Mouse (Mus musculus): ENCODE measurements at regions not wholly inside any gene's neighbourhood (a gene's known extent, or its start where the extent isn't known, plus 50 kb on each side); places are given as distances from the start of the nearest gene placed in this dataset.
A peak's percentile ranks its signal among the peaks of the same experiment; 100 is the strongest.

DNA sequence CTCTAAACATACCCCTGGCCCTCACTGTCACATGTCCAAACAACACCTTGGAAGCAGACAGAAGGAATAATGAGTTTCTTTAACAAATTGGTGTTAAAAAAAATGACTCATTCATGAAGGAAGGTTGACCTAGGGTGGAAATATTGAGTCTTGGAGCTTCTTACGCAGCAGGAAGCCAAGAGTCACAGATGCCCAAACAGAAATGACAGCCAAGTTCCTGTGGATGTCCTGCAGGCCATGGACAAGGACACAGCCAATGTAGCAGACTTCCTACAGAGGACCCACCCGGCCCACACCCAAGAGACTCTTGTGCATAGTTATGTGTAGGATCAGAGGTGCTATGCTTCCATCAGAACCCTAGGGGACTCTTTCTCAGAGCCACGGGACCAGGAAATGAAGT lies 136.1 kb upstream of the Gm3448 start:
- H3K9me3 ChIP-seq (ENCODE audit: control insufficient read depth) = no peaks in the 10 kb centered on the region
- TF ChIP-seq CTCF (IDR thresholded peaks at IDR 0.05; ENCODE audit: low read depth) = no peak
- H3K4me2 ChIP-seq (replicated peaks; ENCODE audit: low read depth) = no peak overlapping the region
- 80% methylated on average over 3 of the region's 3 CpGs for WGBS
- H3K4me1 ChIP-seq (replicated peaks; ENCODE audit: control insufficient read depth, insufficient read depth, low read length) = 0 out of 2 replicates have a peak, but pooled peaks cover 5% of the 10 kb centered on the region
- no peaks in the 10 kb centered on the region for H3K27me3 ChIP-seq (replicated peaks; ENCODE audit: control insufficient read depth, insufficient read depth, low read length)
- H3K9ac ChIP-seq (ENCODE audit: low read depth, low read length) = no peak overlapping the region
- no peak overlapping the region for H3K4me3 ChIP-seq (ENCODE audit: low read depth, low read length)
- no peak for ATAC-seq
- H3K36me3 ChIP-seq (ENCODE audit: control insufficient read depth, insufficient read depth) = no peaks in the 10 kb centered on the region
- no peak overlapping the region for H3K27ac ChIP-seq (ENCODE audit: low read depth, low read length)

DNA sequence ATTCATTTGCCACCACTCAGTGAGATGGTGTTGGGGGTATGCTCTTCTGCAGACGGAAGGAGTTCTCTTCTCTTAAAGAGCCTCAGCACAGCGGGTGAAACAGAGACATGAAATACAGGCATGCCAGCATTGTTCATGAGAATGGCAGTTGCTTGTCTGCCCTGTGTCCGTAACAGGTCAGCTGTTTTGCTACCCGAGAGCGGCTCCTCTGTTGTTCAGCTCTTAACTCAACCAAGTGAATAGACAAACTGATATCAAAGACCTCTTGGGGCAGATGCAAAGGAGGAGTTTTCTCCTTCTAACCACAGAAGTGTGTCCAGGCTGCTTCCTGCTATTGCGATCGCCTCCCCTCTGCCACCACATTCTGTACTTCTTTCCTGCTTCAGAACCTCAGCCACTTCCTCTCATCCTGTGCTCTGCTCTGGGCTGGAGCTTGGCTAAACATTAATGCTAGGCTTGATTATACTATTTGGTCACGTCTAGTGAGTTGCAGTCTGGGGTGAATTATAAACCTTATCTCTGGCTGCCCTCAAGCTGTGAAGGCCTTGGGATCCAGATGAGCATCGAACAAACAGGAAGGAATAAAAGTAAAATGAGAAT lies 133.1 kb upstream of the Gm3448 start:
- H3K9ac ChIP-seq (ENCODE audit: low read depth, low read length) = no peak overlapping the region
- 0 out of 2 replicates have a peak, but pooled peaks cover 5% of the 10 kb centered on the region for H3K4me1 ChIP-seq (replicated peaks; ENCODE audit: control insufficient read depth, insufficient read depth, low read length)
- no peak overlapping the region for H3K4me3 ChIP-seq (ENCODE audit: low read depth, low read length)
- H3K36me3 ChIP-seq (ENCODE audit: control insufficient read depth, insufficient read depth) = no peaks in the 10 kb centered on the region
- WGBS = 29% methylated on average over 9 of the region's 9 CpGs
- H3K4me2 ChIP-seq (replicated peaks; ENCODE audit: low read depth) = peak overlapping the region; percentile 21; the same call in 1 of the 2 replicates
- peak; percentile 79 for ATAC-seq
- TF ChIP-seq CTCF (IDR thresholded peaks at IDR 0.05; ENCODE audit: low read depth) = no peak
- no peaks in the 10 kb centered on the region for H3K27me3 ChIP-seq (replicated peaks; ENCODE audit: control insufficient read depth, insufficient read depth, low read length)
- H3K27ac ChIP-seq (ENCODE audit: low read depth, low read length) = peak overlapping the region; percentile 50
- H3K9me3 ChIP-seq (ENCODE audit: control insufficient read depth) = no peaks in the 10 kb centered on the region

DNA sequence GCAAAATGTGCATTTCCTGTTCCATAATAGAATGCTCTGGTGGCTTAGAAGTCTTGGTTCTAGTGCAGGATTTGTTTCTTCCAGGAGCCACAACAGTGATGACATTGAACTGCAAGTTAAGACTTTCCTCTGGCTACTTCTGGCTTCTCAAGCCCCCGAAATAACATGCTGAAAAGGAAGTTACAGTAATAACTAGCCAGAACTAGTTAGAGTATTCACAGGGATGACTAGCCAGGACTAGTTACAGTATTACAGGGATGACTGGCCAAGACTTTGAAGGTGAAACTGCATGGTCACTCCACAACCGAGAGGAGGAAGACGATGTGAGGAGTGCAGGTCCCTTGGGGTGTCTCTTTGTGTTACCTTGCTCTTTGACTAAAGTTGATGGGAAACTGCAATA lies 126.6 kb upstream of the Gm3448 start:
- WGBS = 90% methylated on average over 3 of the region's 3 CpGs
- no peaks in the 10 kb centered on the region for H3K4me1 ChIP-seq (replicated peaks; ENCODE audit: control insufficient read depth, insufficient read depth, low read length)
- no peak for ATAC-seq

DNA sequence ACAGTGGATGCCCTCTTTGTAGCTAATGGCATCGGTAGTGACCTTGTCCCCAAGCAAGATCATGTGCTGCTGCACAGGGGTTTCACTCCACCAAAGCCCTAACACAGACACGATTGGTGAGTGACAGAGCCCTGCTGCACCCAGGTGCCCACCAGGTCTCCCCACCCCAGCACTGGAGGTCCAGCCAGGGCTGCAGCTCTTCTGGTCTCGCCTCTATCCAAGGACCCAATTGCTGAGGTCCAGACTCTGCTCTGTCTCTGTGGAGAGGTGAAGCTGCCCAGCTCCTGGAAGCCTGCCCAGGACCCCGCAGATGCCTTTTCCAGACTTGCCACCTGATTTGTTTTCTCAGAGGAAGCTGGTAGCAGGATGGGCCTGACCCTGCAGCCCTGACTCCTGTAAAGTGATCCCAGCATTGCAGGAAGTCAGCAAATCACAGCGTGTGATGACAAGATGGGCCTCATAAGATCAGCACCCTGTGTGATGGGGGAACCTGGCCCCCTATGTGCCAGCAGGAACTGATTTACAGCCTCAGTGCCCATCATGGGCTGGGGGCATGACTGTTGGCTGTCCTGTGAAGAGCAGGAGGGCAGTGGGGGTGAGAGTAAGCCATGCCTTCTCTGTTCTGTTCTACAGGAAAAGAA lies 116.5 kb upstream of the Gm3448 start:
- no peaks in the 10 kb centered on the region for H3K4me1 ChIP-seq (replicated peaks; ENCODE audit: control insufficient read depth, insufficient read depth, low read length)
- H3K36me3 ChIP-seq (ENCODE audit: control insufficient read depth, insufficient read depth) = no peaks in the 10 kb centered on the region
- H3K27me3 ChIP-seq (replicated peaks; ENCODE audit: control insufficient read depth, insufficient read depth, low read length) = no peaks in the 10 kb centered on the region
- H3K4me3 ChIP-seq (ENCODE audit: low read depth, low read length) = no peak overlapping the region
- H3K27ac ChIP-seq (ENCODE audit: low read depth, low read length) = no peak overlapping the region
- WGBS = 74% methylated on average over 5 of the region's 5 CpGs
- no peak for TF ChIP-seq CTCF (IDR thresholded peaks at IDR 0.05; ENCODE audit: low read depth)
- no peak overlapping the region for H3K4me2 ChIP-seq (replicated peaks; ENCODE audit: low read depth)
- no peak overlapping the region for H3K9ac ChIP-seq (ENCODE audit: low read depth, low read length)
- ATAC-seq = no peak
- no peaks in the 10 kb centered on the region for H3K9me3 ChIP-seq (ENCODE audit: control insufficient read depth)

More for the DNA sequence above, 126.6 kb upstream of the Gm3448 start:
- Histone ChIP-seq H3K9ac (ENCODE audit: low read depth, low read length) (no peak overlapping the region), H3K27me3 (replicated peaks; ENCODE audit: control insufficient read depth, insufficient read depth, low read length) (no peaks in the 10 kb centered on the region), H3K36me3 (ENCODE audit: control insufficient read depth, insufficient read depth) (no peaks in the 10 kb centered on the region), H3K9me3 (ENCODE audit: control insufficient read depth) (no peaks in the 10 kb centered on the region), H3K27ac (ENCODE audit: low read depth, low read length) (no peak overlapping the region), H3K4me3 (ENCODE audit: low read depth, low read length) (no peak overlapping the region), H3K4me2 (replicated peaks; ENCODE audit: low read depth) (no peak overlapping the region)
- no peak for TF ChIP-seq CTCF (IDR thresholded peaks at IDR 0.05; ENCODE audit: low read depth)

DNA sequence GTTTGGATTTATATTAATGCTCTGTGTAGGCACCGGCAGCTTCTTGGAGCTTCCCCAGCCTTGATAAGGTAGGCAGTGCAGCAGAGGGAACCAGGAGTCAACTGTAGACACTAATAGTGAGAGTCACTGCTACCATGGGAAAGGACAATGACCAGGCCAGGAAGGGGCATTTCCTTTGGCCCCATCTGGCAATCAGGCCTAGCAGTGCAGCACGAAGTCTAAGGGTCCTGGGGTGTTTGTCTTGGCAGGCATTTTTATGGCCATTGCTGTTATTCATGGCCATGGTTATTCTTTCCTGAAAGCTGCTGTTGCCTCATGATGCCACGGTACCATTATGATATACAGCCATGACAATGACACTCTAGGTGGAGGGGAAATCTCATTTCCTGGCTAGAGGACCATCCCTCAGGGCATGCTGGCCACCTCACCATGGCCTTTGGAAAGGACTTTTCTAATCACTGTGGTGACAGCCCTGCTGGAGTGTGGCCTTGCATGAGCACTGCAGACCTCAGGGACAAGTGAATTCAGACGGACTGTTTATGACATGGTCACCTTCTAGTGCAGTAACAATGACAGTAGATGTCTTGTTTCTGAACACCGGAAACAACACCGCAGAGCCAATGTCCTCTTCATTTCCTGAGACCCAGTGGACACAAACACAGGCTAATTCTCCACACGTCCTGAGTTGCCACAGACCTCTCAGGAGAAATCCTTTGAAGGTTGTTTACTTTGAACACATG lies 111.8 kb upstream of the Gm3448 start:
- no peak overlapping the region for H3K4me2 ChIP-seq (replicated peaks; ENCODE audit: low read depth)
- no peak overlapping the region for H3K4me3 ChIP-seq (ENCODE audit: low read depth, low read length)
- H3K27me3 ChIP-seq (replicated peaks; ENCODE audit: control insufficient read depth, insufficient read depth, low read length) = no peaks in the 10 kb centered on the region
- WGBS = 57% methylated on average over 7 of the region's 7 CpGs
- no peaks in the 10 kb centered on the region for H3K36me3 ChIP-seq (ENCODE audit: control insufficient read depth, insufficient read depth)
- H3K9me3 ChIP-seq (ENCODE audit: control insufficient read depth) = no peaks in the 10 kb centered on the region
- H3K27ac ChIP-seq (ENCODE audit: low read depth, low read length) = no peak overlapping the region
- TF ChIP-seq CTCF (IDR thresholded peaks at IDR 0.05; ENCODE audit: low read depth) = no peak
- ATAC-seq = no peak
- H3K9ac ChIP-seq (ENCODE audit: low read depth, low read length) = no peak overlapping the region
- no peaks in the 10 kb centered on the region for H3K4me1 ChIP-seq (replicated peaks; ENCODE audit: control insufficient read depth, insufficient read depth, low read length)

DNA sequence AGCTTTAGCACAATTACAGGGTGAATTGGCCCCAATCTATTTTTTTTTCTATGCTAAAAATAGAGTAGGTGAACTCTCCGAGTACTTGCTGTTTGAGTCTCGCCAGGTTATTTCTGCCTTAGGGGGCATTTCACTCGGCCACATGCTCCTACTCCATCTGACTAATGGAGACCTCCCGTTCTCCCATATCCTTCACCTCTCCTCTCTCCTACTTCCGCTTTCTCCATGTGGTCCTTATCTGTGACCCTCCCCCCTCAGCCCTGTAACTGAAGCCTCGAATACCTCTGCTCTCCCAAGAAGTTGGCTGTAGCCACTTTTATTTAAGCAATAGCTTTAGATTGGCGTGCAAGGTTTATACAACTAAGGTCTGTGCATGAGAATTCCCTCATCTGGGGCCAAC lies 111.1 kb upstream of the Gm3448 start:
- 53% methylated on average over 7 of the region's 7 CpGs for WGBS
- H3K36me3 ChIP-seq (ENCODE audit: control insufficient read depth, insufficient read depth) = no peaks in the 10 kb centered on the region
- no peaks in the 10 kb centered on the region for H3K9me3 ChIP-seq (ENCODE audit: control insufficient read depth)
- H3K27me3 ChIP-seq (replicated peaks; ENCODE audit: control insufficient read depth, insufficient read depth, low read length) = no peaks in the 10 kb centered on the region
- H3K4me2 ChIP-seq (replicated peaks; ENCODE audit: low read depth) = no peak overlapping the region
- no peaks in the 10 kb centered on the region for H3K4me1 ChIP-seq (replicated peaks; ENCODE audit: control insufficient read depth, insufficient read depth, low read length)
- no peak for ATAC-seq
- no peak overlapping the region for H3K9ac ChIP-seq (ENCODE audit: low read depth, low read length)
- no peak overlapping the region for H3K4me3 ChIP-seq (ENCODE audit: low read depth, low read length)
- no peak for TF ChIP-seq CTCF (IDR thresholded peaks at IDR 0.05; ENCODE audit: low read depth)
- H3K27ac ChIP-seq (ENCODE audit: low read depth, low read length) = no peak overlapping the region
